Mouse (Mus musculus) pancreas, adult 10 weeks (tissue): ENCODE data around the gene Rpl18. TPM values are rescaled to one million over a fixed set of nuclear protein-coding genes. Genes with fewer than 3 reads are reported as not detected.

ENCODE experiments used
- polyA plus RNA-seq: library from polyadenylated mRNA; stranded (reverse); fragments of 350-450 nt; fragmentation: Illumina TruSeq; extraction: RNeasy Lipid Tissue Mini Kit (QIAGEN cat#74804); gene quantifications from one replicate; pipeline ENCODE4 v1.2.3, GENCODE M21; 2015; ENCODE audit warnings: low read depth, low replicate concordance; ENCODE audit not compliant: insufficient read depth

The Rpl18 gene
- 401 TPM for polyA plus RNA-seq

GRCm38 (mm10) chr7:45715090-45715708, at the start of gene Rpl18:
Gene Rpl18, plus strand, starts transcription at chr7:45715457.

DNA sequence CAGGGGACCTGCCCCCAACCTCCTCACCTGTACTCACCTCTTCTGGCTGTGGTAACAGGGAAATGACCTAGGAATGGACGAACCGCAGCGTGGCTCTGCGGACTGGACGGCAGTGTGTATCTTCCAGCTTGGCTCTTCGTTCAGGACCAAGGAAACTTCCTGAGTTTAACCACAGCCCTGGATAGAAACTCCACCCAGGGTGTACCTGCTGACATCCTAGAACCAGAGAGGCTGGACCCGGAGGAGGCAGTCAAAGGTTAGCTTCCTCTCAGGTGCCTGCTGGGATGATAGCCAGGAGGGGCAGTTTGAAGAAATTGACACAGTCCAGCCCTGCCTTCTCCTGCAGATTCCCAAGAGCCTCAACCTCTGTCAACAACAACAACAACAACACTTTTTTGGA, 49.1 kb upstream of the Rpl18 start, which contains the start of gene Fut2:
Gene Fut2 (minus strand): TSS at position 234 of the 400 bp plus-strand sequence.

GRCm38 (mm10) chr7:45683396-45684050, 31.7 kb upstream of the Rpl18 start, which contains the start of gene Ntn5:
Gene Ntn5, plus strand, starts transcription at chr7:45684022.

GRCm38 (mm10) chr7:45693921-45694591, 21.2 kb upstream of the Rpl18 start, which contains the start of gene Sec1:
Gene Sec1, minus strand, starts transcription at chr7:45694402.

GRCm38 (mm10) chr7:45699523-45700141, 15.6 kb upstream of the Rpl18 start, which contains the start of gene Car11:
Gene Car11, plus strand, starts transcription at chr7:45699843.

GRCm38 (mm10) chr7:45704730-45705442, 10.4 kb upstream of the Rpl18 start, which contains the start of gene Dbp:
Gene Dbp, plus strand, starts transcription at chr7:45705088.

GRCm38 (mm10) chr7:45717918-45718297, 2.7 kb downstream of the Rpl18 start, which contains the start of gene Sphk2:
Gene Sphk2, minus strand, starts transcription at chr7:45718002.

GRCm38 (mm10) chr7:45720413-45721233, 5.4 kb downstream of the Rpl18 start, which contains the start of gene Fam83e:
Gene Fam83e, plus strand, starts transcription at chr7:45721212.

GRCm38 (mm10) chr7:45725713-45726112, 10.5 kb downstream of the Rpl18 start, which contains the start of gene Spaca4:
Gene Spaca4, minus strand, starts transcription at chr7:45725813.

Other genes starting within 250 kb of the Rpl18 start
- 42.0 TPM for gene Bax, start 248.6 kb upstream of the Rpl18 start, polyA plus RNA-seq
- 1.5 TPM for gene Tulp2, start 233.6 kb upstream of the Rpl18 start, polyA plus RNA-seq
- gene Gm45808, start 228.6 kb upstream of the Rpl18 start, polyA plus RNA-seq = not detected
- 2.1 TPM for gene Dhdh, start 226.7 kb upstream of the Rpl18 start, polyA plus RNA-seq
- 43.0 TPM for gene Nucb1, start 205.1 kb upstream of the Rpl18 start, polyA plus RNA-seq
- gene Ppp1r15a, start 189.2 kb upstream of the Rpl18 start, polyA plus RNA-seq = 14.2 TPM
- gene Plekha4, start 189.1 kb upstream of the Rpl18 start, polyA plus RNA-seq = 3.5 TPM
- gene Hsd17b14, start 160.6 kb upstream of the Rpl18 start, polyA plus RNA-seq = not detected
- gene Bcat2, start 145.3 kb upstream of the Rpl18 start, polyA plus RNA-seq = 127 TPM
- gene Fgf21, start 100.0 kb upstream of the Rpl18 start, polyA plus RNA-seq = 41.8 TPM
- 4.9 TPM for gene Fut1, start 98.2 kb upstream of the Rpl18 start, polyA plus RNA-seq
- gene Izumo1, start 93.6 kb upstream of the Rpl18 start, polyA plus RNA-seq = 2.0 TPM
- gene Rasip1, start 88.0 kb upstream of the Rpl18 start, polyA plus RNA-seq = 11.1 TPM
- 2.2 TPM for gene Mamstr, start 75.5 kb upstream of the Rpl18 start, polyA plus RNA-seq
- not detected for gene Fut2, start 49.1 kb upstream of the Rpl18 start, polyA plus RNA-seq
- gene Ntn5, start 31.4 kb upstream of the Rpl18 start, polyA plus RNA-seq = not detected
- gene Sec1, start 21.1 kb upstream of the Rpl18 start, polyA plus RNA-seq = not detected
- 2.1 TPM for gene Car11, start 15.6 kb upstream of the Rpl18 start, polyA plus RNA-seq
- gene Dbp, start 10.4 kb upstream of the Rpl18 start, polyA plus RNA-seq = 5.6 TPM
- 9.0 TPM for gene Sphk2, start 2.5 kb downstream of the Rpl18 start, polyA plus RNA-seq
- not detected for gene Fam83e, start 5.8 kb downstream of the Rpl18 start, polyA plus RNA-seq
- gene Spaca4, start 10.4 kb downstream of the Rpl18 start, polyA plus RNA-seq = not detected
- 4.6 TPM for gene Lmtk3, start 68.3 kb downstream of the Rpl18 start, polyA plus RNA-seq
- not detected for gene Sult2b1, start 69.2 kb downstream of the Rpl18 start, polyA plus RNA-seq
- 31.3 TPM for gene Cyth2, start 99.1 kb downstream of the Rpl18 start, polyA plus RNA-seq
- not detected for gene Kcnj14, start 109.3 kb downstream of the Rpl18 start, polyA plus RNA-seq
- gene Grwd1, start 115.5 kb downstream of the Rpl18 start, polyA plus RNA-seq = 4.1 TPM
- 53.6 TPM for gene Kdelr1, start 157.3 kb downstream of the Rpl18 start, polyA plus RNA-seq
- gene Grin2d, start 162.9 kb downstream of the Rpl18 start, polyA plus RNA-seq = 0.42 TPM
- not detected for gene Syngr4, start 181.3 kb downstream of the Rpl18 start, polyA plus RNA-seq
- 6.6 TPM for gene Tmem143, start 181.5 kb downstream of the Rpl18 start, polyA plus RNA-seq
- gene Emp3, start 205.9 kb downstream of the Rpl18 start, polyA plus RNA-seq = 42.8 TPM
- 0.72 TPM for gene Ccdc114, start 208.6 kb downstream of the Rpl18 start, polyA plus RNA-seq